Mouse (Mus musculus): ENCODE results near the gene Gm28035. TPM values are rescaled to one million over a fixed set of nuclear protein-coding genes. Genes with fewer than 3 reads are reported as not detected.

Gm28035 gene
- polyA plus RNA-seq, 1 experiment from 2014 or later, result 0.36 TPM

DNA sequence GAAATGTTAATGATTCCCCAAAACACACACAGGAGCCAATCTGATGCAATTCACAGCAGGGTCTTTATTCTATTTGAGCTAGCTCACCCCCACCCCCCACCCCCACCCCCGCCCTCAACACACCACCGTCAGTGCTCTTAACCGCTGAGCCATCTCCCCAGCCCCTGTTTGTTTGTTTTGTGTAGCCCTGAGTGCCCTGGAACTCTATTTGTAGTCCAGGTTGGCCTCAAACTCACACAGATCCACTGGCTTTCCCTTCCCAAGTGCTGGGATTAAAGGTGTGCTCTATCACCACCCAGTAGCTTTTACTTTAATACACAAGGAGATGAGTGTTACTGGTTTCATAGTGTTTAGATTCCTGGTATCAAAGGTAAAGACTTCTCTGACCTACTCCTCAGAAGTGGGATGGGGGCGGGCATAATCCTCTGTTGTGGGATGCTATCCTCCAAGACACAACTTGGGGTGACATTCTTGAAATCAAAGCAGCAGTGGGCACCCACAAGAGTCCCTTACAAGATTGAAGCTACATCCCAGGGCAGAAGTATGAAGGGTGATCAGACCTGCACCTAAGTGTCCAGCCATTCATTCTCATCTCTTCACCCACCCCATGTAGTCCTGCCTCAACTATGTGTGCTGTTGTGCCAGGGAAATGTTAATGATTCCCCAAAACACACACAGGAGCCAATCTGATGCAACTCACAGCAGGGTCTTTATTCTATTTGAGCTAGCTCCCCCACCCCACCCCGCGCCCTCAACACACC lies 28.8 kb upstream of the Gm28035 start:
- no peak for ATAC-seq
- H3K9ac ChIP-seq, result no peak overlapping the region
- WGBS, result 71% methylated on average over 6 of the region's 6 CpGs

DNA sequence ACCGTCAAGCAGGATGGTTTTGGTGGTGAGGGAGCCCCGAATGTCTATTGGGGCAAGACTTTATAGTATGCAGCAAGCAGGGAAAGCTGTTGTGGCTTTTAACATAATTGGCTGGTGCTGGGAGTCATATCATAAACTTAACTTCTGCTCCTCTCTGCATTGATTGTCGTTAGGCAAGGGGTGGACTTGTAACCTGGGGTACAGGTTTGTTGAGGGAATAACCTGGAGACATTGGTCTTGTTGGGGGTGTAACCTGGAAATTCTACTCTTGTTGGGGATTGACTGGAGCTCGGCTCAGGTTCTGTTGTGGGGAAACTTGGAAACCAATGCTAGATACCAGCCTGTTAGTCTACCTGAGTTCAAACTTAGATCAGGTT lies 28.2 kb upstream of the Gm28035 start:
- Histone ChIP-seq H3K9me3 (replicated peaks) (no peaks in the 10 kb centered on the region), H3K27me3 (no peaks in the 10 kb centered on the region), H3K27ac (no peak overlapping the region), H3K36me3 (ENCODE audit: poor library complexity, severe bottlenecking) (no peaks in the 10 kb centered on the region), H3K4me2 (no peak overlapping the region), H3K4me3 (no peak overlapping the region), H3K4me1 (no peaks in the 10 kb centered on the region), H3K9ac (no peak overlapping the region)
- 80% methylated on average over 4 of the region's 4 CpGs for WGBS
- no peak for ATAC-seq

More for the DNA sequence above, 28.8 kb upstream of the Gm28035 start:
- H3K27me3 ChIP-seq, result no peaks in the 10 kb centered on the region
- H3K9me3 ChIP-seq (replicated peaks), result no peaks in the 10 kb centered on the region
- H3K4me3 ChIP-seq, result no peak overlapping the region
- H3K36me3 ChIP-seq (ENCODE audit: poor library complexity, severe bottlenecking), result no peaks in the 10 kb centered on the region
- peaks cover 2% of the 10 kb centered on the region for H3K4me1 ChIP-seq
- no peak overlapping the region for H3K27ac ChIP-seq
- no peak overlapping the region for H3K4me2 ChIP-seq

DNA sequence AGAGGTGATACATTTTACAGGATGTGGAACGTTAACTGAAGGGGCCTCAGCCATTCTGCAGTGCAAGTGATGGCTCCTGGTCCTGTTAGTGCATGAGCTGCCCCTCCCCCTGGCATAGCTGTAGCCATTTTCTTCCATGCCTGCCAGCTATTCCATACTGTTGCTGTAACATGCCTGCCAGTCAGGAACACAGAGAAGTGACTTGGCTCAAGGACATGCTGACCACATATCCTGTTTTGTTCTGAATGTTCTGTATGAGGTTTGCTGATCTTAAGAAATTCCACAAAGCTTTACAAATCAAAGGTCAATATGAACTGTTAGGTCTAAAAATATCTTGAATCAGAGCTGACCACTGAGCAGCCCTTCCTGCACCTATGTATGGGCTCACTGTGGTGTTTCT lies 27.4 kb upstream of the Gm28035 start:
- Histone ChIP-seq H3K27ac (no peak overlapping the region), H3K9me3 (replicated peaks) (no peaks in the 10 kb centered on the region), H3K4me3 (no peak overlapping the region), H3K36me3 (ENCODE audit: poor library complexity, severe bottlenecking) (no peaks in the 10 kb centered on the region), H3K27me3 (no peaks in the 10 kb centered on the region), H3K9ac (no peak overlapping the region), H3K4me2 (no peak overlapping the region), H3K4me1 (no peaks in the 10 kb centered on the region)
- 89% methylated on average over 1 of the region's 1 CpGs for WGBS
- ATAC-seq, result no peak

DNA sequence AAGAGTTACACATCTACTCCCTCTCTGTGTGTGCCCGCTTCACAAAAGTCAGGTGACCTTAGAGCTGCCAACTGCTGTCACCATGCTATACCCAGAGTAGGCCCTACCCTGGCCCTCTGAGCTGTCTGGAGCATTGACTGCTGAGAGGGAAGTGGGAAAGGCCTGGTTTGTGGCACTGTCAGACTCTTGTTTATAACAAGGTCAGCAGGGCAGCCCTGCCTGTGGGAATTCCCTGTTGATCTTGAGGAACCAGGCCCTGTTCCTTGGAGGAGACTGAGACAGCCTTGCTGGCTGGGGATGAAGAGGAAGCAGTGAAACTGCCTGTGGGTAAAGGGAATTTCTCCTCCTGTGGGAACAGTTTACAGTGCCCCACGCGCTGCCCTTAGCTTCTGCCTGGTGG lies 25.6 kb upstream of the Gm28035 start:
- no peak overlapping the region for H3K4me2 ChIP-seq
- H3K4me1 ChIP-seq, result no peaks in the 10 kb centered on the region
- WGBS, result 90% methylated on average over 3 of the region's 3 CpGs
- ATAC-seq, result no peak
- H3K9me3 ChIP-seq (replicated peaks), result no peaks in the 10 kb centered on the region
- no peaks in the 10 kb centered on the region for H3K27me3 ChIP-seq
- no peak overlapping the region for H3K27ac ChIP-seq
- H3K4me3 ChIP-seq, result no peak overlapping the region
- H3K36me3 ChIP-seq (ENCODE audit: poor library complexity, severe bottlenecking), result no peaks in the 10 kb centered on the region
- H3K9ac ChIP-seq, result no peak overlapping the region

DNA sequence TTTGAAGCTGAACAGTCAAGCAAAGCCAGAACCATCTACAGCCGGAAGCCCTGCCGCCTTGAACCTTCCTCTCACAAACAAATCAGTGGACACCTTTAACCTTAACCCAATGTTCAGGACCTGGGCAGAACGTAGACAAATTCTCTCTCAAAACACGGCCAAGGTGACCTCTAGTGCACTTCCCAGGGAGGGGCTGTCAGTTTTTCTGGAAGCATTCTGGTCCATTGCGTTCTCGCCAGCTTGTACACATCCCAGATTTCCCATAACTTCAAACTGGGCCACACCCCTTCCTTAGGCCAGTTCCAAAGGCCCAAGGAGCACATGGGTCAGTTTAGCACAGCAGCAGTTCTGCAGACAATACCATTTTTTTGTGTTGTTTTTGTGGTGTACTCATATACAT lies 24.9 kb upstream of the Gm28035 start:
- Histone ChIP-seq H3K9ac (no peak overlapping the region), H3K9me3 (replicated peaks) (no peaks in the 10 kb centered on the region), H3K27me3 (no peaks in the 10 kb centered on the region), H3K4me3 (no peak overlapping the region), H3K36me3 (ENCODE audit: poor library complexity, severe bottlenecking) (no peaks in the 10 kb centered on the region), H3K4me1 (no peaks in the 10 kb centered on the region), H3K27ac (no peak overlapping the region), H3K4me2 (no peak overlapping the region)
- no peak for ATAC-seq
- 86% methylated on average over 6 of the region's 6 CpGs for WGBS

DNA sequence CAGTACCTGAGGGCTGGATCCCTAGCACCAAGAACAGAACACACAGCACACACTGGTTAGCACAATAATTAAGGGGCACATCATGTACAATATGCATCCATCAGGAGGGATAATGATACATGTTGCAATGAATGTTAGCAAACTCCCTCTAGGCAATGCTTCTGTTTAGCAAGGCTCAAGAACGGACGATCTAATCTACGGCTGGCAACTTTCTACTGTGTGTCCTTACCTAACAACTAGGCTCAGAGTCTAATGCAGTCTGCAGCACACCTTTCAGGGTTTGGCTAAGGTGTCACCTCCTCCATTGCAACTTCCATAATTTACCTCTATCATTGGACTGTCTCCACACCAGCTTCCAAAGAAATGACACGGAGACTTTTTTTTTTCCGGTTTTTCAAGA lies 24.1 kb upstream of the Gm28035 start:
- no peak overlapping the region for H3K4me3 ChIP-seq
- no peaks in the 10 kb centered on the region for H3K27me3 ChIP-seq
- H3K9me3 ChIP-seq (replicated peaks), result no peaks in the 10 kb centered on the region
- 94% methylated on average over 5 of the region's 5 CpGs for WGBS
- no peak overlapping the region for H3K9ac ChIP-seq
- H3K4me2 ChIP-seq, result no peak overlapping the region
- H3K4me1 ChIP-seq, result no peaks in the 10 kb centered on the region
- ATAC-seq, result no peak
- H3K36me3 ChIP-seq (ENCODE audit: poor library complexity, severe bottlenecking), result no peaks in the 10 kb centered on the region
- H3K27ac ChIP-seq, result no peak overlapping the region

DNA sequence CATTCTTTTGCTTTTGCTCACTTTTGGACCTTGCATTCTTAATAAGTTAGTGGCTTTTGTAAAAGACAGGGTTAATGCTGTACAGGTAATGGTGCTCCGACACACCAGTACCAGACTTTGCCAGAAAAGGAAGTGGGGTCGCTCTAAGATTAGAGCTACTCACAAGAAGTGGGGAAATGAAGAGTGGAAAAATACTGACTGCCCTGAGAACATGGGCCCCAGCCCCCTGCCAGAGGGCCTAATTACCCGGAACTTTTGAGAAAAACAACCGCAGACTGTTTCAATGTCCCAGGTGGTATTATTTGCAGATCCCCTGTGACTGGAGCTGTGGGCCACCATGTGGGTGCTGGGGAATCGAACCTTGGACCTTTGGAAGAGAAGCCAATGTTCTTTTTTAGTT lies 4.8 kb upstream of the Gm28035 start:
- no peak overlapping the region for H3K4me3 ChIP-seq
- H3K4me2 ChIP-seq, result no peak overlapping the region
- no peak overlapping the region for H3K9ac ChIP-seq
- no peaks in the 10 kb centered on the region for H3K27me3 ChIP-seq
- 0 out of 2 replicates have a peak, but pooled peaks cover 3% of the 10 kb centered on the region for H3K9me3 ChIP-seq (replicated peaks)
- no peak for ATAC-seq
- H3K4me1 ChIP-seq, result peaks cover 29% of the 10 kb centered on the region
- H3K27ac ChIP-seq, result no peak overlapping the region
- WGBS, result 90% methylated on average over 5 of the region's 5 CpGs
- H3K36me3 ChIP-seq (ENCODE audit: poor library complexity, severe bottlenecking), result peaks cover 10% of the 10 kb centered on the region

DNA sequence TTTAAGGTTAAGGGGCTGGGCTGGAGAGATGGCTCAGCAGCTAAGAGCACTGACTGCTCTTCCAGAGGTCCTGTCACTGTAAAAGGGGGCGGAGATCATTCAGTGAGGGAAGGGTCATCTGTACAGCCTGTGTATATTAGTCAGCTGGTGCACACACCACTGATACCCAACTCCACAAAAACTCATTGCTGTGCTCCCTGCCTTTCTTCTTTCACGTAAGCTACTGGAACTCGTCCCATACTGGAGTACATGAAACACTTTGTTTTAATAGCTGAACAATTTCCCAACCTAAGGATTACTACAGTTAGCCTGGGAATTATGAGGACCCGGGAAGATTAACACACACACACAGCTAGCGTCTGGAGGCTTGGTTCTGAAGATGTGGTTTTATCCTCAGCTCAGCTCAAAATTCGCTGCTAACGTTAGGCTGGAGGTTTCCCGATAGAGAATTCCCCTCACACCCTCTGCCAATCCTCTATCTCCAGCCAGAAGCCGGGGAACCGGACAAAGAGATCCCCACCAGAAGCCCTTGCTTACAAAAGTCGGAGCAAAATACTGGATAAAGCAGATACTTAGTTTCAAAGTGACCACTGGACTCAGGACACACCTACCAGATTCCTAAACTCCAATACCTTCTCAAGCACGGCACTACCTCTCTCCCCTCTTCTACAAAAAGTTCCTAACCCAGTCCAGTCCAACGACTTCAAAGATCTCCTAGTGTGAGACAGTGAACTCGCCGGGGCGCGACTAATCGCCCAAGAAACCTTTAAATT lies 3.8 kb upstream of the Gm28035 start:
- Histone ChIP-seq H3K4me3 (peak overlapping the region; percentile 81), H3K9me3 (replicated peaks) (no peaks in the 10 kb centered on the region), H3K27ac (peak overlapping the region; percentile 26; the same call in 1 of the 2 replicates), H3K27me3 (no peaks in the 10 kb centered on the region), H3K9ac (peak overlapping the region; percentile 67), H3K4me2 (peak overlapping the region; percentile 77), H3K36me3 (ENCODE audit: poor library complexity, severe bottlenecking) (peaks cover 20% of the 10 kb centered on the region), H3K4me1 (peaks cover 29% of the 10 kb centered on the region)
- WGBS, result 4% methylated on average over 18 of the region's 18 CpGs
- ATAC-seq, result 0 out of 2 replicates have a peak, but pooled peaks have one; percentile 2

DNA sequence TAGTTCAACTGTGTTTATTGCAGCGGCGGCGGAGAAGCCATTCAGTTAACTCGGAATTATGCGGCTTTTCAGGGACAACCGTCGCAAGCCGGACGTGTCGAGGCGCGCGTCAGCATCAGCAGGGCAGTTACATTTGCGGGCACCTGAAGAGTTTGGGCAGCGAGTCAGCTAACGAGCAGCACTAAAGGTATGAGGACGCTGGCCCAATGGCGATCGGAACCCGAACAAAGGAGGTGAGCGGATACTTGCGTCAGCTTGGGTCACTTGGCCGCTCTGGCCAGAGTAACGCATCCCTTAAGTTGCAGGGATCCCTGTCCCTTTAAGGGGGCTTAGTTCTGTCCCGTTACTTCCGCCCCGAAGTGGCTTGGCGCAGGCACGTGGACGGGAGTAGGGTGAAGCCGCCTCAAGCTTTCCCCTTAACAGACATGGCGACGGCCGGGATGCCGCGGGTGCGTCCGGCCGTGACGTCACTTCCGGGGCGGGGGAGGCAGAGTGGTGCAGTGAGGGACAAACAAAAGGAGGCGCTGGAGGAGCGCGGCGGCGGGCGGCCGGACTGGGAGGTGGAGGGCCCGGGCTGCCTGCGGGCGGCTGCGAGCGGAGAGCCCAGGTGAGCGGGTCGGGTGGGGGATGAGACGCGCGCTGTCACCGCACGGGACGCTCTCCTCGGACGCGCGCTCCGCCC lies 3.0 kb upstream of the Gm28035 start, which contains the start of gene Lrrc8a:
Gene Lrrc8a (plus strand): TSS at position 517 of the 682 bp plus-strand sequence.
- Histone ChIP-seq H3K4me3 (peak within 1 kb of the TSS; percentile 81), H3K9ac (peak within 1 kb of the TSS; percentile 88), H3K4me2 (peak within 1 kb of the TSS; percentile 77), H3K27ac (peak within 1 kb of the TSS; percentile 89), H3K27me3 (no peaks in the 10 kb centered on the region), H3K36me3 (ENCODE audit: poor library complexity, severe bottlenecking) (peaks cover 27% of the 10 kb centered on the region), H3K4me1 (peaks cover 32% of the 10 kb centered on the region), H3K9me3 (replicated peaks) (no peaks in the 10 kb centered on the region)
- peak; percentile 99 for ATAC-seq
- WGBS, result 0% methylated on average over 45 of the region's 67 CpGs

DNA sequence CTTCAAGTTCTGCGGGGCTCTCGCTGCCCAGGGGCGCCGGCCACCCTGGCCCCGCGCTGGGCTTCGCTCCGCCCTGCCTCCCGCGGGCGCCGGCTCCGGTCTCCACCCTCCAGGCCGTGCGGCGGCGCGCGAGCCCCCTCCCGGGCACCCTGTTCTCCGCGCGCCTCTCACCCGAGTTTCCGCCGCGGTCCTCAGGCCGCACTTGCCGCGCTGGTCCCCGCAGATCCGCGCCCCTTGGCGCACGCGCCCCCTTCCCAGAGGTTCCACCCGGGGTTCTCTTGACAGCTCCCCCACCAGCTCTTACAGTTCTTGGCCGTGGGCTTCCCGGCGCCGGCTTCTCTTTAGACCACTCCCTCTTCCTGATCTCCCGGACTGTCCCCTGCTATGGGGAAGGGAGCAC lies 2.5 kb upstream of the Gm28035 start:
- H3K4me2 ChIP-seq, result peak overlapping the region; percentile 77
- H3K9ac ChIP-seq, result peak overlapping the region; percentile 88
- H3K9me3 ChIP-seq (replicated peaks), result no peaks in the 10 kb centered on the region
- peak overlapping the region; percentile 89 for H3K27ac ChIP-seq
- H3K36me3 ChIP-seq (ENCODE audit: poor library complexity, severe bottlenecking), result peaks cover 33% of the 10 kb centered on the region
- peak; percentile 89 for ATAC-seq
- H3K27me3 ChIP-seq, result no peaks in the 10 kb centered on the region
- 0% methylated on average over 21 of the region's 42 CpGs for WGBS
- H3K4me3 ChIP-seq, result peak overlapping the region; percentile 81
- peaks cover 35% of the 10 kb centered on the region for H3K4me1 ChIP-seq

DNA sequence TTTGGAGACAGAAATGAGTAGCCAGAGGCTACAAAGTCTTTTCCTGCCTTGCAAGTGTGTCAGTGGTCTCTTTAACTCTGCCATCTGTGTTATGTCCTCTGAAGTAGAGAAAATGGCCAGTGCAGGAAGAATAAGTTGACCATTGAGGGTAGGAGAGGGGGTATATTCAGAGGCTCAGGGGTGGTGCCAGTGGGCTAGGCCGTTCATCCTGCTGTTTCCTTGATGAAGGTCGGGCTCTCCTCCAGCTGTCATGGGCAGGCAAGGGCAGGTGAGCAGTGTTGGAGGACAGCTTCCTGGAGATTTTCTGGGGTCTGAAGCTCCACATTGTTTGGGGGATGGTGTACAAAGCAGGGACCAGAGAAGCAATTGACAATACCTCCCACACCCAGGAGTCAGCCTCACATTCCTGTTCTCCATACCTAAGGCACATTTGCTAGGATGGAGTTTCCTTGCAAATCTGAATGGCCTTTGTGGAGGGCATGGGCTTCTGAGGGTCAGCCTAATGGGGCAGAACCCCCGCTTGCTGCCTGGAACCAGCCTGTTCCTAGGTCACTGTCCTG lies 1.4 kb upstream of the Gm28035 start:
- Histone ChIP-seq H3K27ac (no peak overlapping the region), H3K4me3 (peak overlapping the region; percentile 81), H3K27me3 (no peaks in the 10 kb centered on the region), H3K36me3 (ENCODE audit: poor library complexity, severe bottlenecking) (peaks cover 44% of the 10 kb centered on the region), H3K4me1 (peaks cover 35% of the 10 kb centered on the region), H3K4me2 (peak overlapping the region; percentile 77), H3K9ac (peak overlapping the region; percentile 88), H3K9me3 (replicated peaks) (no peaks in the 10 kb centered on the region)
- ATAC-seq, result no peak
- 79% methylated on average over 3 of the region's 3 CpGs for WGBS

Data from forebrain, embryonic 13.5 days (tissue).